Mouse (Mus musculus): ENCODE measurements at regions not wholly inside any gene's neighbourhood (a gene's known extent, or its start where the extent isn't known, plus 50 kb on each side); places are given as distances from the start of the nearest gene placed in this dataset.

GRCm38 (mm10) chr19:25922052-25922451, 249.8 kb downstream of the Dmrt2 start:
- H3K9ac ChIP-seq (ENCODE audit: low read depth, poor library complexity, severe bottlenecking): no peak overlapping the region
- no peaks in the 10 kb centered on the region for H3K36me3 ChIP-seq (ENCODE audit: control insufficient read depth, insufficient read depth, low read length, poor library complexity, severe bottlenecking)
- no peak for TF ChIP-seq CTCF (IDR thresholded peaks at IDR 0.05; ENCODE audit: low read depth, low read length)
- TF ChIP-seq POLR2A (IDR thresholded peaks at IDR 0.05; ENCODE audit: insufficient read depth, low read length): no peak
- no peak overlapping the region for H3K27ac ChIP-seq (ENCODE audit: insufficient read depth, low read length)
- no peaks in the 10 kb centered on the region for H3K27me3 ChIP-seq (ENCODE audit: control insufficient read depth, insufficient read depth, low read length, poor library complexity, severe bottlenecking)
- no peaks in the 10 kb centered on the region for H3K4me1 ChIP-seq (ENCODE audit: control insufficient read depth, insufficient read depth, low read length)
- no peak overlapping the region for H3K4me3 ChIP-seq (ENCODE audit: low read depth, low read length)
- H3K9me3 ChIP-seq (replicated peaks; ENCODE audit: control insufficient read depth, insufficient read depth, low read length, poor library complexity, severe bottlenecking): no peaks in the 10 kb centered on the region

DNA sequence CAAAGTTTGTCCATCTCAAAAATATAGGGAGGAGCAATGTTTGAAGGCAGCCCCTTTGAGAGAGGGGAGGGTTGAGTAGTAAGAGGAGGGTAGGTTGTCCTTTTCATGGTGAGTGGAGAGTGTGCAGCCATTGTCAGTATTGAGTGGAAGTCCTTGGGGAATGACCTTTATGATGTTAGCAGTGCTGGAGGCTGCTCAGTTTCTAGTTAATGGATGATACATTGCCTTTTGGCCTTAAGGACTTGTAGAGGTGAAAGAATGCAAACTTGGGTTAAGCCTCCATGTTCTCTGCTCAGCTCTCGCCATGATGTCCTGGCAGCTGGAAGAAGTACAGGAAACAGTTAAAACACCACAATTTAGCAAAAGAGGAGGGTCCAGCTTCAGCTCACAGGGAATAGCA, 250.6 kb downstream of the Dmrt2 start:
- TF ChIP-seq POLR2A (IDR thresholded peaks at IDR 0.05; ENCODE audit: insufficient read depth, low read length) (no peak), CTCF (IDR thresholded peaks at IDR 0.05; ENCODE audit: low read depth, low read length) (no peak)
- H3K36me3 ChIP-seq (ENCODE audit: control insufficient read depth, insufficient read depth, low read length, poor library complexity, severe bottlenecking): no peaks in the 10 kb centered on the region
- no peak overlapping the region for H3K27ac ChIP-seq (ENCODE audit: insufficient read depth, low read length)
- no peaks in the 10 kb centered on the region for H3K9me3 ChIP-seq (replicated peaks; ENCODE audit: control insufficient read depth, insufficient read depth, low read length, poor library complexity, severe bottlenecking)
- H3K27me3 ChIP-seq (ENCODE audit: control insufficient read depth, insufficient read depth, low read length, poor library complexity, severe bottlenecking): no peaks in the 10 kb centered on the region
- H3K4me1 ChIP-seq (ENCODE audit: control insufficient read depth, insufficient read depth, low read length): no peaks in the 10 kb centered on the region
- no peak overlapping the region for H3K9ac ChIP-seq (ENCODE audit: low read depth, poor library complexity, severe bottlenecking)
- no peak overlapping the region for H3K4me3 ChIP-seq (ENCODE audit: low read depth, low read length)

GRCm38 (mm10) chr19:25923727-25924384, 251.6 kb downstream of the Dmrt2 start:
- TF ChIP-seq EP300 (IDR thresholded peaks at IDR 0.05; ENCODE audit: insufficient read depth, low read depth, low read length): no peak
- TF ChIP-seq CTCF (IDR thresholded peaks at IDR 0.05; ENCODE audit: low read depth, low read length): no peak
- no peak for TF ChIP-seq POLR2A (IDR thresholded peaks at IDR 0.05; ENCODE audit: insufficient read depth, low read length)
- no peaks in the 10 kb centered on the region for H3K4me1 ChIP-seq (ENCODE audit: control insufficient read depth, insufficient read depth, low read length)
- no peak overlapping the region for H3K27ac ChIP-seq (ENCODE audit: insufficient read depth, low read length)
- H3K36me3 ChIP-seq (ENCODE audit: control insufficient read depth, insufficient read depth, low read length, poor library complexity, severe bottlenecking): no peaks in the 10 kb centered on the region
- H3K4me3 ChIP-seq (ENCODE audit: low read depth, low read length): no peak overlapping the region
- H3K27me3 ChIP-seq (ENCODE audit: control insufficient read depth, insufficient read depth, low read length, poor library complexity, severe bottlenecking): no peaks in the 10 kb centered on the region
- H3K9ac ChIP-seq (ENCODE audit: low read depth, poor library complexity, severe bottlenecking): no peak overlapping the region
- no peaks in the 10 kb centered on the region for H3K9me3 ChIP-seq (replicated peaks; ENCODE audit: control insufficient read depth, insufficient read depth, low read length, poor library complexity, severe bottlenecking)

DNA sequence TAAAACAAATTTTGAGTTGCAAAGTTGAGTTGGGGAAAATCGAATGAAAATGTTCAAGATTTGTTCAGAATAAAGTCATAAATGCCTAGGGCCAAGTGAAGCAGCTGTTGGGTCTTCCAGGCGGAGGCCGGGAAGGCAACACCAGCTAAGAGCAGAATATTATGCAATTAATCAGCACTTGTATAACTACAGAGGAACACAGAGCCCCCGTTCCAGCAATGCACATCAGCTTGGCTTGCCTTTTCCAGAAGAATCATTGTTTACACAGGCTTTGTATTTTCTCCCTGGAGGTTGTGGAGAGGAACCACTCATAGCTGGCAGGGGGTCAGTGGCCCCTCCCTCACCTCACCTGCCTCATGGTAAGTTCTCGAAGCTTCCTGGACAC, 252.2 kb downstream of the Dmrt2 start:
- no peak overlapping the region for H3K4me3 ChIP-seq (ENCODE audit: low read depth, low read length)
- no peak overlapping the region for H3K27ac ChIP-seq (ENCODE audit: insufficient read depth, low read length)
- no peak overlapping the region for H3K9ac ChIP-seq (ENCODE audit: low read depth, poor library complexity, severe bottlenecking)
- H3K27me3 ChIP-seq (ENCODE audit: control insufficient read depth, insufficient read depth, low read length, poor library complexity, severe bottlenecking): no peaks in the 10 kb centered on the region
- no peaks in the 10 kb centered on the region for H3K9me3 ChIP-seq (replicated peaks; ENCODE audit: control insufficient read depth, insufficient read depth, low read length, poor library complexity, severe bottlenecking)
- no peak for TF ChIP-seq EP300 (IDR thresholded peaks at IDR 0.05; ENCODE audit: insufficient read depth, low read depth, low read length)
- no peak for TF ChIP-seq POLR2A (IDR thresholded peaks at IDR 0.05; ENCODE audit: insufficient read depth, low read length)
- TF ChIP-seq CTCF (IDR thresholded peaks at IDR 0.05; ENCODE audit: low read depth, low read length): no peak
- H3K4me1 ChIP-seq (ENCODE audit: control insufficient read depth, insufficient read depth, low read length): no peaks in the 10 kb centered on the region
- no peaks in the 10 kb centered on the region for H3K36me3 ChIP-seq (ENCODE audit: control insufficient read depth, insufficient read depth, low read length, poor library complexity, severe bottlenecking)

- no peaks in the 10 kb centered on the region for H3K27me3 ChIP-seq (ENCODE audit: control insufficient read depth, insufficient read depth, low read length, poor library complexity, severe bottlenecking)
- H3K4me3 ChIP-seq (ENCODE audit: low read depth, low read length): no peak overlapping the region
- no peaks in the 10 kb centered on the region for H3K9me3 ChIP-seq (replicated peaks; ENCODE audit: control insufficient read depth, insufficient read depth, low read length, poor library complexity, severe bottlenecking)
- no peak for TF ChIP-seq POLR2A (IDR thresholded peaks at IDR 0.05; ENCODE audit: insufficient read depth, low read length)
- no peak for TF ChIP-seq EP300 (IDR thresholded peaks at IDR 0.05; ENCODE audit: insufficient read depth, low read depth, low read length)
- no peak for TF ChIP-seq CTCF (IDR thresholded peaks at IDR 0.05; ENCODE audit: low read depth, low read length)
- no peaks in the 10 kb centered on the region for H3K4me1 ChIP-seq (ENCODE audit: control insufficient read depth, insufficient read depth, low read length)
- no peaks in the 10 kb centered on the region for H3K36me3 ChIP-seq (ENCODE audit: control insufficient read depth, insufficient read depth, low read length, poor library complexity, severe bottlenecking)
- no peak overlapping the region for H3K27ac ChIP-seq (ENCODE audit: insufficient read depth, low read length)
- no peak overlapping the region for H3K9ac ChIP-seq (ENCODE audit: low read depth, poor library complexity, severe bottlenecking)
These were observed 255.0 kb downstream of the Dmrt2 start for GRCm38 (mm10) chr19:25927220-25927619.

GRCm38 (mm10) chr19:25937343-25937742, 265.1 kb downstream of the Dmrt2 start:
- Histone ChIP-seq H3K9ac (ENCODE audit: low read depth, poor library complexity, severe bottlenecking) (no peak overlapping the region), H3K4me3 (ENCODE audit: low read depth, low read length) (no peak overlapping the region), H3K27me3 (ENCODE audit: control insufficient read depth, insufficient read depth, low read length, poor library complexity, severe bottlenecking) (no peaks in the 10 kb centered on the region), H3K27ac (ENCODE audit: insufficient read depth, low read length) (no peak overlapping the region), H3K36me3 (ENCODE audit: control insufficient read depth, insufficient read depth, low read length, poor library complexity, severe bottlenecking) (no peaks in the 10 kb centered on the region), H3K4me1 (ENCODE audit: control insufficient read depth, insufficient read depth, low read length) (no peaks in the 10 kb centered on the region), H3K9me3 (replicated peaks; ENCODE audit: control insufficient read depth, insufficient read depth, low read length, poor library complexity, severe bottlenecking) (no peaks in the 10 kb centered on the region)
- TF ChIP-seq CTCF (IDR thresholded peaks at IDR 0.05; ENCODE audit: low read depth, low read length) (no peak), POLR2A (IDR thresholded peaks at IDR 0.05; ENCODE audit: insufficient read depth, low read length) (no peak), EP300 (IDR thresholded peaks at IDR 0.05; ENCODE audit: insufficient read depth, low read depth, low read length) (no peak)

All from ES-Bruce4 (cell line).